Mouse (Mus musculus) frontal cortex, adult 2 months (tissue): Measurements from ENCODE around the gene Fhod1. TPM values are rescaled to one million over a fixed set of nuclear protein-coding genes. Genes with fewer than 3 reads are reported as not detected.
"Not testable (repeated sequence)": the region's sequence is repeated elsewhere in the genome, so short reads cannot be mapped to it uniquely, and the experiment has no call there.

ENCODE experiments used
- DNase-seq, 2 experiments: peaks; one replicate each; pipeline ENCODE4 v3.0.0; 2022; ENCODE audit warnings: low spot score in 1 of 2; ENCODE audit errors: extremely low spot score in 1 of 2
- polyA plus RNA-seq: library from polyadenylated mRNA; depleted of rRNA; stranded (reverse); fragments of >200 nt; gene quantifications from 2 replicates; pipeline ENCODE4 v1.2.3, GENCODE M21; 2012

The Fhod1 gene
- polyA plus RNA-seq, 1 experiment: 4.2 TPM

DNA sequence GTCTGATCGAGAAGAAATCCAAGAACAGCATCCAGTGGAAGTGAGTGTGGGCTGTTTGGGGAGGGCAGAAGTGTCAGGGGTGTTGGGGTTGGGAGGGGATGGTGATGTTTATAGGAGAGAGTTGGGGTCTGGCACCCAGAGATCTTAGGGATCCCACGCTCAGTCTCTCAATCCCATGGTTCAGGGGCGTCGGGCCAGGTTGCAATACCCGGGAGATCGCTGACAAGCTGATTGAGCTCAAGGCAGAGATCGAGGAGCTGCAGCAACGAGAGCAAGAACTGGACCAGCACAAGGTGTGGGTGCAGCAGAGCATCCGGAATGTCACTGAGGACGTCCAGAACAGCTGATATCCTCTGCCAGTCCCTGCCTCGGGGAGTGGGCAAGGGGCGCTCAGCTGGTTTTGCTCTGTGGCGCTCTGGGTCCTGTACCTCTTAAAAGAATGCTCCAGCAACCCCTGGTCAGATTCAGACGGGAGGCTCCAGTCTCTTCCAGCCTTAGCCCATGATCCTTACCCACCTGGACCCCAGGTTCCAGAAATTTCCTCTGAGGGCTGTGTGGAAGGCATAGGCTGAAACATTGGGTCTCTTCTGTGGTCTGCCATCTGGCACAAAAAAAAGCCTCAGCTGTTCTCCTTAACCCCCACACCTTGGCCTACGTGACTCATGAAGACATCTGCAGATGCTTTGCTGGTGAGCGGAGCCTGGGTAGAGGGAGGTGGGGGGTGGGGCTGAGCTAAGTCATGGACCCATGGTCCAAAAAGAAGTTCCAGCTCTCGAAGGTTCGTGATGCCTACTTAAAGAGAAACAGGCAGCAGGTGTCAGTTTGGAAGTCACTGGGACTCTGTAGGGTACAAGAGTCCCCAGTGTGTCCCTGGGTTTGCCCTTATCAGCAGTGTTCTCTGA, 49.2 kb downstream of the Fhod1 start:
- DNase-seq: no peak

DNA sequence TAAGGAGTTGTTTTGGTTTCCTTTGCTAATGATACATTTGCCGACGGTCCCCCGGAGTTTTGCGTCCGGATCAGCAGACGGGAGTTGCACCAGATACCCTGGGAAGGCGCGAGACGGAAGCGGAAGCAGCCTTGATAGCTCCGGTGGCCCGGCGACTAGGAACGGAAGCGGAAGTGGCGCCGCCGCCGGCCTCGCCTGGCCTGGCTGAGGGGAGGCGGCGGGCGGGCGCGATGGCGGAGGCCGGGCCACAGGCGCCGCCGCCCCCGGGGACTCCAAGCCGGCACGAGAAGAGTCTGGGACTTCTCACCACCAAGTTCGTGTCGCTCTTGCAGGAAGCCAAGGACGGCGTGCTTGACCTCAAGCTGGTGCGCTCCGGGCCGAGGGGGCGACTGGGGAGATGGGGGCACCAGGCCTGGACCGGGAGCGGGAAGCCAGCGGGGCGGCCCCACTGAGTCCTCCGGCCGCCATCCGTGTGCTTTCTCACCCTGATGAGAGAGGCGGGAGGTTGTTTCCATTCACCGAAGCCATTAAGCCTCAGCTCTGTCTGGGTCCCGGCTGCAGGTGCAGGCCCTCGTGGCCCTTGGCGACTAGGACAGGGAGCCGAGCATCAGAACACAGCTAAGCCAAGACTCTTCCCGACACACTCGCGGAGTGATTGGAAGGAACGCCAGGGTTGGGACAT, 50.1 kb downstream of the Fhod1 start, which contains the start of gene E2f4:
TSS of gene E2f4 (plus strand) at position 153 of the 682 bp plus-strand sequence.
- peak; percentile 81 to 96 for DNase-seq

DNA sequence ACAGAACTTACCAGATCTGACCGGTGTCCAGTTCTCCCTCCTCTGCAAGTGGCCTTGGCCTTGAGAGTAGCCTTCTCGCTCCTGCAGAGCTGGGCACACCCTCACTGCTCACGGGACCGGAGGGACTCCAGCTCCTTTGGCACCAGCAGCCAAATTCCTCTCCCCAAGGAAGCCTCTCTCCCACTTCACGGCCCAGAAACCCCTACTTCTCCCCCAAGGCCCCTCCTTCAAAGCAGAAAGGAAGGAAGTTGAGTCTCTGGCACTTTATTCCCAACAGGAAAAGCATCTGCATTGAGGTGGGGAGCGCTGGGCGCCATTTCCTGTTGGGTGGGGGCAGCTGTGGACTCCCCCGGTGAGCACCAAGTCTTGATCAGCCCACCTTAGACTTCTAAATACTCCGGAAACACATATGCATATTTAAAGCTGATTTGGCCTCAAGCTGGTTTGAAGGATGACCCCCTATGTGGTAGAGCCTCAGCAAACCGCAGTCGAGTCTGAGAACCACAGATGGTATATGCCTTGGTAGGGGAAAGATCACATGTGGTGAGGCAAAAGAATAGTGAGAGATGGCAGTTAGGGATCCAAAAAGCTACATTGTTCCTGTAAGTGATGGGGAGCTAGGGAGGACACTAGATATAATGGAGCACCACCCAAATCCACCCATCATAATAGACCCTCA, 51.7 kb downstream of the Fhod1 start, which contains the start of gene Exoc3l:
TSS of gene Exoc3l (minus strand) at position 207 of the 679 bp plus-strand sequence.
- DNase-seq: no peak

DNA sequence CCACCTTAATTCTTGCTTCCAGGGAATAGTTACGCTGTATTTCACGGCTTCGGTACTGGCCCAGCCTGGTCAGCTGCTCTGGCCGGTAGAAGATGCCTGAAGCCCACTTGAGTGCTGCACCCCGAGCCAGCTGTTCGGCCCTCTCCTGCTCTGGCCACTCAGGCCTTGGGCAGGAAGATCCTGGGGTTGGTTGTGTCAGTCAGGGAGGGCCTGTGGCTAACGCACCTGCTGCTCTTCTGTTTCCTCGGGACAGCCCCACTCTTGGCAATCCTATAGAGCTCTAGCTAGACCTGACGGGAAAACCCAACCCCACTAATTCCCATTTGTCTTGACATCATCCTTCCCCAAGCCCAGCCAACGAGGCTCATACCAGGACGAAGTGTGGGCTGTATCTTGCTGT, 52.5 kb downstream of the Fhod1 start:
- no peak for DNase-seq

DNA sequence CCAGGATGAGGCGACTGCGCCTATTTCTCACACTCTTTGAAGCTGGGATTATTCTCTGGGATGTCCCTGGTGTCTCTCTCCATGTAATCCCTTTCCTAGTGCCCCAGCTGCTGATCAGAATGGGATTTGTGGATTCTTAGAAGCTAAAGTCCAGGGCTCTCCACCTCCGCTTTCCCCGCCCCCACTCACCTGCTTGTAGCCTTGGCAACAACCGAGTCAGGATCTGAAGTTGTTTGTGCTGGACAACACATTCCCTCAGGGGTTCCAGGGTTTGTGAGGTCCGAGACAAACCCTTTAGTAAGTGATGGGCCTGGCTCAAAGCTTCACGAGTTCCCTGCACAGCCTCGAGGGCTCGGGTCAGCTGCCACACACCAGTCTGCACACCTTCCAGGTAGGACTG, 53.0 kb downstream of the Fhod1 start:
- no peak for DNase-seq

DNA sequence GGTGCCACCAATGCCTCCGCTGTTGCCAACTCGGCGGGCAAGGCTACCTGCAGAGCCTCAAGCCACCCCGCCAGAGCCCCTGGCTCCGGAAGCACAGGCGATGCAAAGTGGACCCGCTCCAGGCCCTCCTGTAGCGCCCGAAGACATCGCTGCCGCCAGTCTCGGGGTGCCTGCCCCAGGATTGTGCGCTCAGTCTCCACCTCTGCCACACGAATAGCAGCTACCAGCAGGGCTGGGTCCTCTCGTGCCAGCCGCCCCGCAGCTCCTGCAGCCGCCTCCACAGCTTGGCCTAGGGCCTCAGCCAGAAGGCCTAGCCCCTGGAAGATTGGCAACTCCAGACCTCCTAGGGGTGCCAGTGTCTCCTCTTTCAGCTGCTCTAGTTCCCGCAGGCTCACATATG, 54.3 kb downstream of the Fhod1 start:
- no peak for DNase-seq

DNA sequence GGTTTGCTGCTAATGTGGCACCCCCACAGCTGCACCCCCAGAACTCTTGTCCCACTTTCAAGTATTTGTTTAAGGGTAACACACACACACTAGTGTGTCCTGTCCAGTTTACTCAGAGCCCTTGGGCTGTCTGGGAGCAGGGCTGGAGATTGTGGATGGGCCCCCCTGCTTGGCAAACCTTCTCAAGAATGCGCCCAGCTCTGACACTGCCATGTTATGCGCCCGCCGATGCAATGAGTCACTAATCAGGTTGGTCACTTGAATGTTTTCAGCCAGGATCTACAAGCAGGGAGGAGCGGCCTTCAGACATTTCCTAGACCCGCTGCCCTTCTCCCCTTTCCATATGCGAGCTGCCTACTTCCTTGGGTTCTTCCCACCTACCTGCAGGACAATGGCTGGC, 55.3 kb downstream of the Fhod1 start:
- no peak for DNase-seq

DNA sequence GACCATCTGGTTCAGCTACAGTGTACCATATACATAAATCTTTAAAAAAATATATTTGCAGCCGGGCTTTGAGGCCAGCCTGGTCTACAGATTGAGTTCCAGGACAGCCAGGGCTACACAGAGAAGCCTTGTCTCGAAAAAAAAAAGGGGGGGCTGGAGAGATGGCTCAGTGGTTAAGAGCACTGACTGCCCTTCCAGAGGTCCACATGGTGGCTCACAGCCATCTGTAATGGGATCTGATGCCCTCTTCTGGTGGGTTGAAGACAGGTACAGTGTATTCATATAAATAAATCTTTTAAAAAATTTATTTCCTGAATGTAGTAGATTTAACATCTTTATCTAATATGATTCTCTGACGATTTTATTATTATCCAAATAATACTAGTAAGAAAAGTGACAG, 56.0 kb downstream of the Fhod1 start:
- DNase-seq: not testable (repeated sequence)

DNA sequence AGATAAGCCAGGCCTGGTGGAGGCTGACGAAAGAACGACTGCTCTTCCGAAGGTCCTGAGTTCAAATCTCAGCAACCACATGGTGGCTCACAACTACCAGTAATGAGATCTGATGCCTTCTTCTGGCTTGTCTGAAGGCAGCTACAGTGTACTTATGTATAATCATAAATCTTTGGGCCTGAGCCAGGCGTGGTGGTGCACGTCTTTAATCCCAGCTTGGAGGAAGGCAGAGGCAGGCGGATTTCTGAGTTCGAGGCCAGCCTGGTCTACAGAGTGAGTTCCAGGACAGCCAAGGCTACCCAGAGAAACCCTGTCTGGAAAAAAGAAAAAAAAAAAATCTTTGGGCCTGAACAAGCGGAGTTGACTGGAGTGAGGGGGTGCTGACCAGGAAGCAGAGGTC, 56.4 kb downstream of the Fhod1 start:
- not testable (repeated sequence) for DNase-seq

DNA sequence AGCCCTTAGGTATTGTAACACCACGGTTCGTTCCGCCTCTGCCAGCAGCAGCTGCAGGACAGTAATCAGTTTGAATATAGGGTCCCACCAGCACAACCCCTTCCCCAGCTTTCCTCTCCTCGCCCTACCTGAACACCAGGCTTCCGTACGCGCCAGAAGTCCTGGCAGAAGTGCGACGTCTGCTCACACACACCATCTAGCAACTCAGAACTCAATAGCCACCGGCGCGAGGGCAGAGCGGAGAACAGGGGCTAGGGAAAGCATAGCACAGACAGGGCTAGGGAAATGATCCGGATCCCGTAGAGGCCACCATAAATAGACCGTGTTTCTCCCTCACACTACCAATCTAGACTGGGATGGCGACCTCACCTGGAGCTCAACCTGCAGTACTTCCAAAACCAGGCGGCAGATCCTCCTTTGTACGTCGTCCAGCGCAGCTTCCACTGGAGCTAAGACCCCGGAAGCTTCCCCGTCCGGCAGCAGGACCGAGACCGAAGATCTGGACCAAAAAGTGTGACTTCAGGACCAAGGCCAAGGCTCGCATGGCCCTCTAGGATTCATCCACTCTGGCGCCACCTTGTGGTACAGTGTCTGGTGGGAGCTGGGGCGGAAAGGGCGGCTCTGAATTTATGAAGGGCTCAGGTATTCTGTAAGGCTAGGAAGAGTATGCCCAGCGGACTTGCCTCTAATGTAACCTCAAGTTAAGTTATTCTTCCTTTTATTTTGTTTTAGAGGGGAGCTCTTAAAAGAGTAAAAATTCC, 57.0 kb downstream of the Fhod1 start:
- peak in 1 of 2 experiments; percentile 86 for DNase-seq

DNA sequence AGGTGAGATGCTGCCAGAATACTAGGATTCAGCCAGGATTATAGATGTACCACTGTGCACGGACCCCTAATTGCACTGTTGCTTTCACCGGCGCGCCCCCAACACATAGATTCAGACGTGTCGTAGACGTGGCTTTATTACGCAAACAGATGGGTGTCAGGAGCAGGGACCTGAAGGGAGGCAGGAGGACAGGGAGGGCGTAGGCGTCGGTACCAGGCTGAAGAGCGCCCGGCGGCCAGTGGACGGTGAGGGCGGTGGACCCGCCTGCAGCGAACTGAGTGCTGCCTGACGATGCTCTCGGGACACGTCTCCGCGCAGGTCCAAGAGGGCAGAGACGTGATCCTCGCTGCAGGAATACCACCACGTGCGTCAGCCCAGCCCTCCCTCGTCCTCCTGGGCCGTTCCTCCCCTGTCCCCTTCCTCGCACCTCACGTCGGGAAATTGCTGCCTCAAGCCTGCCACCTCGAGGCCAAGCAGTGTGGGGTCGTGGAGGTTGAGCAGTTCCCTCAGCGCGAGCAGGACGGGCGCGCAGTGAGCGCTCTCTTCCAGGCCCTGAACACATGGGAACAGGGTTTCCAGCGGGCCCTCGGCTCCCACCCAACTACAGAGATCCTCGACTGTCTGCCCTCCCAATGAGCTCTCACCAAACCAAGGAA, 57.8 kb downstream of the Fhod1 start, which contains the start of gene 4931428F04Rik:
TSS of gene 4931428F04Rik (minus strand) at position 60 of the 656 bp plus-strand sequence.
- no peak for DNase-seq

DNA sequence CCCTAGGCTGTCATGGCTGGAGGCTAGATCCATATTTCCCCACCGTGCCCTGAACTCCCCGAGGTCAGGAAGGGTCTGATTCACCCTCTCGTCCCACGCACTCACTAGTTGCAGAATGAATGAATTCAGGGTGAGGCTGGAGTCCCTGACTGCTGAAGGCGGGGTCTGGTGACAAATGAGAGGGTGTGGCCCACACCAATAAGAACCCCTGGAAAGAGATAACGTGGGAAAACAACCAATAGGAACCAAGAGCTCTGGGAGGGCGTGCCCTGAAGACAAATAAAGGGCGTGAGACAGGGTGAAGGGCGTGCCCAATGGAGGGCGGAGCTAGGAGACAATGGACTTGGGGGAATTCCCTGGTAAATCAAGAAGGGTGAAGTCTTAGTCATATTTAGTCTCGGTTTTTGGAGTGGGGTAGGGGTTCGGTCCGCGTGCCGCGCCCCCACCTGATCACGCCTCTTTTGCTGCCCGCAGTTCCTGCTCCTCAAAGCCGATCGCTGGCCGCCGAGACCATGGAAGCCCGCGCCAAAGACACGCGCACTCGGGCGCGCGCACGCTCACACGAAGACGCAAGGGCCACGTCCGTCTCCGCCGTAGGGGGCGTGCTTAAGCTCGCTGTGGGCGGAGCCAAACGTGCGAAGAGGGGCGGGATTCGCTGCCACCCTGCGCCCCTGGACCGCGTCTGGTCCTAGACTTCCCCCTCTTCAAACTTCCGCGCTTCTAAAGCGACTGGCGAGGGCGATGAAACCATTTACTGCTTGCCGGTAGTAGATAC, 58.6 kb downstream of the Fhod1 start:
- DNase-seq: peak; percentile 90 to 95

DNA sequence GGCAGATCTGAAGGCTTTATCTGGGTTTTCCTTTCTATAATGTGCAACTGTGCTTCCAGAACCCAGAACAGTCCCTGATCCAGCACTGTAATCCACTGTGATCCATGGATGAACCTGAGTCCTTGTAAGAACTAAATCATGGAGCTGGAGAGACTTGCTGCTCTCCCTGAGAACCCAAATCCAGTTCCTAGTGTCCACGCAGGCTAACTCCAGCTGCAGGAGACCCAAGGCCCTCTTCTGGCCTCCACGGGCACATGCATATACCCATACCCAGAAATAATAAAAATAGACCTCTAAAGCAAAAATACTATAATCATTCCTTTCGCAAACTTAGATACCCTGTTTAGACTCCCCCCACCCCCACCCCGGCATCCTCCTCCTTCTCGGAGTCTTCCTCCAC, 59.5 kb downstream of the Fhod1 start:
- no peak for DNase-seq

DNA sequence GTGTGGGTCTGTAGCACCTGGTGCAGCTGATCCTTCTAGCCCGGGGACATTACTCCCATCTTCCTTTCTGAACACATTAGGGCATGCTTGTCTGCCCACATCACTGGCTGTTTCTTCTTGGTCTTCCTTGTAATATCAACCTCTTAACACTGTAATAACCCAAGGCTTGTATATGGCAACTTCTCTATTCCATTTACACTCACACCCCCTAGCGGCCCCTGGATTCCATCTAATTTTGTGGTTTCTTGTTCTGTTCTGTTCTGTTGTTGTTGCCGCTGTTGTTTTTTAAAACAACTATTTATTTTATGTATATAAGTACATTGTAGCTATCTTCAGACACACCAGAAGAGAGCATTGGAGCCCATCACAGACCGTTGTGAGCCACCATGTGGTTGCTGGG, 60.8 kb downstream of the Fhod1 start:
- no peak for DNase-seq

DNA sequence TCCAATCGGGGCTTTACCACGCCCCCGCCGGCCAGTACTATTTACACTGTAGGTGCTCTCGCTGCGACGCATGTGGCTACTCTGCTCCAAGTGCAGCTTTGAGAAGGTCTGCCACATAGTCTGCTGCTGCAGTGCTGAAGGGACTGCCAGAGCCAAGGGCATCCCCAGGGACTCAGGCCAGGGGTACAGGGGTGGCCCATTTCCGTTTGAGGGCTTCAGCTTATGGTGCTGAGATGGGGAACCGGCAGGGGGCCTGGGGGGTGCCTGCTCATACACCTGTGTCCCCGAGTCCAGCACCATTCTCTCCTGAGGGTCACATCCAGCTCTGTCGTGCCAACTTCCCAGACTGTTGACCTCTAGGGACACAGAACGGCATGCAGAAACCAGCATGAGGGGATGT, 62.2 kb downstream of the Fhod1 start:
- no peak for DNase-seq

DNA sequence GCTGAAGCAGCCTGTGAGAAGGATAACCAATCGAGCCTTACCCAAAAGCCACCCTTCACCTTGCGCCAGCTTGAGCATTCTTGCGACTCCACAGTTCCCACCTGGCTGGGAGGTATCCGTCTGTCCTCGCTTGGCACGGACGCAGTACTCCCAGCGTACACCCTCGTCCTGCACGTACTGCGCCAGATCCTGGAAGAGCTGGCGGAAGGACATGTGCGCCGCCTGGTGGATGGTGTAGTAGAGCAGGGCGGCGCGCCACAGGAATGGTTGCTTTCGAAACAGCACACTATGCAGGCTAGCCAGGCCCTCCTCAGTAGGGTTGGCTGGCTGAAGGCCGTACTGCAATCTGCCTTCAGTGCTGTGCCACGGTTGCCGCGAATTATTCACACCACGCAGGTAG, 64.7 kb downstream of the Fhod1 start:
- no peak for DNase-seq

DNA sequence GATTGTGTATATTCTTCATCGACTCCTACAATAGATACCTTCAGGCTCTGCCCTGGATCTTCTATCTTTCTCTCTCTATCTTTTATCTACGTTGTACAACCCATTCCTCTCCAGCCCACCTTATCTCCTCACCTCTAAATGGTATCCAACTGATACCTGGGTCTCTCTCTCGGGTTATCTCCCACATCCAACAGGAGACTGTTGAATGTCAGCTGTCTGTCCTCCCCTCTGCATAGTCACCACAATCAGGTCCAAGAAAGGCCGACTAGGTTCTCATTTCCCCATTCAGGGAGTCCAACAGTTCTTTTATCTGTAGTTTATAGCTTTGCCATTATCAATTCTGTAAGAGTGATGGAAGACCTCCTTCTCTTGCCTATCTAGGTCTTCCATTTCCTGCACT, 65.5 kb downstream of the Fhod1 start:
- no peak for DNase-seq

DNA sequence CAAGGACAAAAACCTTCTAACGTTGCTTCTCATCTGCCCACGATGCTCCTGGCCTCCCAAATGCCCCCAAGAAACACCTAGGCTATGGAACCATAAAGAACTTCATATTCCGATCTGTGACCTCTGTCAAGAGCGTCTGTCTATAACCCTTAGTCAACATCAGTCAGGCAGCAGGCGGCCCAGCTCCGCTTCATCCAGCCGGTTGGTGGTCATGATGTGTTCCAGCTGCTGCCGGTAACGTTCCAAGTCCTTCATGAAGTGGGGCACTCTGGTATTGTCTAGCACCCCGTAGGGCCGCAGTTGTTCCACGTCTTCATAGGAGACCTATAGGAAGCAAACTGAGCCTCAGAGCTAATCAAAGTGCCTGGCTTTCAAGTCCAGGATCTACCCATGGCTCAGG, 65.9 kb downstream of the Fhod1 start:
- DNase-seq: no peak

DNA sequence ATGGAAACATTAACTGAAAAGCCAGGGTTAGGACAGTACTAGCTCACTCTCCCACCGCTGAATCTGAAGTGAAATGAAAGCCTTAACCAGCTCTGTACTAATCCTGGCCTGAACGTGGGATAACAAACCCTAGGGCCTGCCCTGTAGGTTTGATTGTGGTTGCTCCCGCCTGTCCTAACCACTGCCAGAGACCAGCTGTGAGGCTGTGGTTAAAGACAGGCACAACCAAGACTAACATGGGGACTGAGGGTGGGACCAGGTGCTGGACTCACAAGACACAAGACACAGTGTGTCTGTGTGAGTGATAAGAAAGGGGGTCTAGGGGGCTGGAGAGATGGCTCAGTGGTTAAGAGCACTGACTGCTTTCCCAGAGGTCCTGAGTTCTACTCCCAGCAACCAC, 67.2 kb downstream of the Fhod1 start:
- no peak for DNase-seq
